Mouse (Mus musculus) MN1 (cell line): ENCODE measurements around the gene Ndst2.

Source experiments
- DNase-seq: peaks from one replicate; pipeline ENCODE4 v3.0.0-alpha.2; 2016; ENCODE audit warnings: low spot score

The Ndst2 gene

GRCm38 (mm10) chr14:20700362-20700761 is 34.0 kb downstream of the Ndst2 start:
- DNase-seq, result no peak

DNA sequence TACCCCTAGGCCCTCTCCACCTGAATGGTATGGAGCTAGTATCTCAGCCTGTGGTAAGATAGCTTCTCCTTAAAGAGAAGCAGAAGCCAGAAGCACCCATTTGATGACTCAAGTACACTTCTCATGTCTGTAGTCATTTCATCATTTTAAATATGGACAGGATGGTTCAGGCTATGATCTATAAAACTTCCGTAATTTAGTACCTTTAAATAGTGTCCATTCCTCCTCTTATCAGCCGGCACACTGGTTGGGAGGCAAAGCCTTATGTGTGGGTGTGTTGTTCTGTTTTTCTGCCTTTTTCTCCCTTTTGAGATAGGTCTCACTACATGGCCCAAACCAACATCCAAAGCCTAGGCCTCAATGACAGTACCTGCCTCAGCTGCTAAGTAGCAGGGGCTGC is 35.8 kb downstream of the Ndst2 start:
- DNase-seq, result no peak

GRCm38 (mm10) chr14:20696986-20697385 is 37.4 kb downstream of the Ndst2 start:
- peak; percentile 52 for DNase-seq

GRCm38 (mm10) chr14:20695761-20696520 is 38.4 kb downstream of the Ndst2 start:
- no peak for DNase-seq

- DNase-seq, result peak; percentile 73
Measured at GRCm38 (mm10) chr14:20694884-20695760, 39.2 kb downstream of the Ndst2 start, which contains the start of gene Fut11. Gene Fut11 (plus strand): TSS chr14:20694968.

DNA sequence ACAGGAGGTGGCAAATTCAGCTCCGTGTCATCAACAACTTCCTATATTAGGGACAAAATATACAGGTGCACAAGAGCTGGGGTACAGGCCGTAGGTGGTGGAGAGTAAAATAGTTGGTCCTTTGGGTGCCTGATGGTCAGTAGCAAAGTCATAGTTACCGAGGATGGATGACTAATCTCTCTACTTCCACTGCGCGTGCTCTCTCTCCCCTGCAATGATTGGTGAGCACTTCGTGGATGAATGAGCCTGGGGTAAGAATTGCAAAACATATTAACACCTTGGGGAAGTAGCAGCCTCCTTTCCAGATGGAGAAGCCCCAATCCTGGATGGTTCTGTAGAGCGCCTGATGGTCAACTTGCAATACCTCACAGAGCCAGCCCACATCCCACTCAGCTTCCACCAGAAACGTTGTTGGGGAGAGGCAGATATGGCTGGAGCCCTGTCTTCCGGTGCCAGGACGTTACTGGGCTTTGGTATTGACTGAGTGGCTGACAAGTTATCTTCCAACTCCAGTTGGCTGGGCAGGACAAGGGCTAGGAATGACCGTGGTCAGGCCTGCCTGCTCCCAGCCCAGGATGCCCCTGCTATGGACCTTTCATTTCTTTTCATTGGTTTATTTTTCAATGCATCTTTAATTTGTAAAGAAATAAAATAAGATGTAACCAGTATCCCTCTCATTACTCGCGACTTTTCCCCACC is 40.0 kb downstream of the Ndst2 start:
- DNase-seq, result no peak

- DNase-seq, result no peak
Measured at GRCm38 (mm10) chr14:20693589-20694101, 40.7 kb downstream of the Ndst2 start.

- no peak for DNase-seq
Measured at GRCm38 (mm10) chr14:20691772-20692171, 42.6 kb downstream of the Ndst2 start.

DNA sequence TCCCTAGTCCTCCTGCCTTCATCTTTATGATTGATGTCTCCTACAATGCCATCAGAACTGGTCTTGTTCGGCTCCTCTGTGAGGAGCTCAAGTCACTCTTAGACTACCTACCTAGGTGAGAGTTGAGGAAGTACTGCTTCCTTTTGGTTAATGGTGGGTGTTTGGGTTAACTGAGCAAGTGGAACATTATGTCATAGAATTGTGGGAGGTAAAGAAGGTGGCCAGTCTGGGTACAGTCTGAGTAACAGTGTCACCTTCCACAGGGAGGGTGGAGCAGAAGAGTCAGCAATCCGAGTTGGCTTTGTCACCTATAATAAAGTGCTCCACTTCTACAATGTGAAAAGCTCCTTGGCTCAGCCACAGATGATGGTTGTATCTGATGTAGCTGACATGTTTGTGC is 45.4 kb downstream of the Ndst2 start:
- no peak for DNase-seq

DNA sequence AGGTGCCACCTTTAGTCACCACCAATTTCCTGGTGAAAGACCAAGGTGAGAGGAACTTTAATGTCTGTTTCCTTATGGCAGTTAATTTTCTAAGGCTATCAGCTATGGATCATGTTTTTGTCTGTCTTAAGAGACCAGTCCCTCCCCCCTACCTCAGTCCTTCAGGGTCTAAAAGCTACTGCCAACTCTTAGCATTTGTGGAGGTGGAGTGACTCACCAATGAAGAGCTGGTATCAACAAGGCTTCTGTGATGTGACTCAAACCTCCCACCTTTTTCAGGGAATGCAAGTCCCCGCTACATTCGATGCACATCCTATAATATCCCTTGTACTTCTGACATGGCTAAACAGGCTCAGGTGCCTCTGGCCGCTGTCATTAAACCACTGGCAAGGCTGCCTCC is 47.8 kb downstream of the Ndst2 start:
- no peak for DNase-seq

DNA sequence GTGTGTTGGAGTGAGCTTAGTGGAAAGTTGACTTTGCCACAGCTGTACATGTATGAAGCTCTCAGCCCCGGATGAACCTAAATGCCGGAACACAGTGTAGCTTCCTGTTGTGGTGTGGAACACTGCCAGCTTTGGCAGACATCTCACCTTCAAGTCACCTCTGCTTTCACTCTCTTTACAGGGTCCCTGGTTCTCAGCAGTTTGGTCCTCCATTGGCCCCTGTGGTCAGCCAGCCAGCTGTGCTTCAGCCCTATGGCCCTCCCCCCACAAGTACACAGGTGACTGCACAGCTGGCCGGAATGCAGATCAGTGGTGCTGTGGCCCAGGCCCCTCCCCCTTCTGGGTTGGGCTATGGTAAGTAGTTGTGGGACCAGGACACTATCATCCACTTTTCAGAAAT is 51.9 kb downstream of the Ndst2 start:
- DNase-seq, result no peak

DNA sequence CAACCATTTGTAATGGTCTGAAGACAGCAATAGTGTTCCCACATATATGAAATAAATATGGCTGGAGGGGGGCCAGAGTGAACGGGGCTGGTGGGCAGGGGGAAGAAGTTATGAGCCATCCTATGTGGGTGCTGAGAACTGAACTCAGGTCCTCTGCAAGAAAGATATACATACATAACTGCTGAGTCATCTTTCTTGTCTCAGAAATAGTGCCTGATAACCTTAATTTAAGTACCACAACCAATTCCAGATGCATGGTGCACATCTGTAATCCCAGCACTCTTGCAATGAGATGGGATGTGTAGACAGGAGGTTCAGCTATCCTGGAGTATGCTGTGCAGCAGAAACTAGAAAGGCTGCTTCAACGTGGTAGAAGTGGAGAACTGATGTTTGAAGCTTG is 52.6 kb downstream of the Ndst2 start:
- DNase-seq, result no peak

DNA sequence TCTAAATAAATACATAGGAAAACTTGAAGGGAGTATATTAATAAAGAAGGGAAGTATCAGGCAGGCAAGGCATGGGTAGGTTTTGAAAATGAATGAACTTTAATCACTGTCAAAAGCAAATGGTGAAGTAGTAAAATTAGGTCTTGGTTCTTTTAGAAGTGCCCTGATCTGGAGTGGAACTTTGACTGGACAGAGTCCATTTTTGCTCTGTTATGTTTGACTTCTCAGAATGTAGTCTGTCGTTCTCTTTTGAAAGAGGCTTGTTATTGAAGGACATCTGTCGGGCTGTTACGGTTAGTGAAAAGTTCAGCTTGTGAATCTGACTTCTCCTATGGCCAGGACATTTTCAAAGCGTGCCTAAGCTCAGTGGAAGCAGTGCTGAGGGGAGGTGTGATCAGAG is 56.5 kb downstream of the Ndst2 start:
- DNase-seq, result no peak

- DNase-seq, result peak; percentile 98
Measured at GRCm38 (mm10) chr14:20674064-20674833, 60.1 kb downstream of the Ndst2 start, which contains the start of gene Sec24c. Gene Sec24c (plus strand): TSS chr14:20674308.

- DNase-seq, result no peak
Measured at GRCm38 (mm10) chr14:20673735-20674063, 60.7 kb downstream of the Ndst2 start.
